Mouse (Mus musculus) c-Kit-positive CD71-positive TER-119-positive erythroid progenitor cells, embryonic 14.5 days (primary cell): ENCODE results near the gene Adprm.
"Not testable (repeated sequence)": the region's sequence is repeated elsewhere in the genome, so short reads cannot be mapped to it uniquely, and the experiment has no call there.

ENCODE experiments used
- DNase-seq: peaks from one replicate; pipeline ENCODE4 v3.0.0-alpha.2; 2013; ENCODE audit warnings: low spot score

Adprm gene

GRCm38 (mm10) chr11:67023191-67023590 lies 29.2 kb downstream of the Adprm start:
- DNase-seq: not testable (repeated sequence)

DNA sequence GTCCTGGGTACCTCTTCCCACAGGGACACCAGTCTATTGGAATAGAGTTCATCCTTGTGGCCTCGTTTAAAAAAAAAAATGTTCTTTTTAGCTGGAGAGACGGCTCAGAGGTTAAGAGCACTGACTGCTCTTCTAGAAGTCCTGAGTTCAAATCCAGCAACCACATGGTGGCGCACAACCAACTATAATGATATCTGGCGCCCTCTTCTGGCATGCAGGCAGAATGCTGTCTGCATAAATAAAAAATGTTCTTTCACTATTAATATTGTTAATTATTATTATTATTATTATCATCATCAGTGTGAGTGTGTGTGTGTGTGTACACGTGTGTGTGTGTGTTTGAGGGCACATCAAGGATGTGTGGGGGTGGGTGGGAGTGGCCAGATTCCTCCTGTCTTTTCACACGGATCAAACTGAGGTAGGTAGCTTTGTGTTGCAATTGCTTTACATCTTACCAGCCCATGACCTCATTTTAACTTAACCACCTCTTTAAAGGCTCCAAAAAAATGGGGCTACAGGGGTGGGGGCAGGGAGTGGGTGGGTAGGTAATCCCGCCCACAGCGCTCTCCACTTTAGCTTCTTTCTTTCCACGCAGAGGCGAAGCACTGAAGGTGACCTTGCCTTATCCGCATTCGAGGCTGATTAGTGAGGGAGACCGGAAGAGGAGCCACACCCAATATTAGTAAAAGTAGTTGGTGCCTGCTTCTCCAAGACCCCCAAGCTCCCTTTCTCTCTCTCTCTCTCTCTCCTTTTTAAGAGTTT lies 29.9 kb downstream of the Adprm start:
- no peak for DNase-seq

GRCm38 (mm10) chr11:67020948-67021347 lies 31.4 kb downstream of the Adprm start:
- DNase-seq: peak; percentile 54

- DNase-seq: no peak
Measured at GRCm38 (mm10) chr11:67019711-67020475, 32.5 kb downstream of the Adprm start.

DNA sequence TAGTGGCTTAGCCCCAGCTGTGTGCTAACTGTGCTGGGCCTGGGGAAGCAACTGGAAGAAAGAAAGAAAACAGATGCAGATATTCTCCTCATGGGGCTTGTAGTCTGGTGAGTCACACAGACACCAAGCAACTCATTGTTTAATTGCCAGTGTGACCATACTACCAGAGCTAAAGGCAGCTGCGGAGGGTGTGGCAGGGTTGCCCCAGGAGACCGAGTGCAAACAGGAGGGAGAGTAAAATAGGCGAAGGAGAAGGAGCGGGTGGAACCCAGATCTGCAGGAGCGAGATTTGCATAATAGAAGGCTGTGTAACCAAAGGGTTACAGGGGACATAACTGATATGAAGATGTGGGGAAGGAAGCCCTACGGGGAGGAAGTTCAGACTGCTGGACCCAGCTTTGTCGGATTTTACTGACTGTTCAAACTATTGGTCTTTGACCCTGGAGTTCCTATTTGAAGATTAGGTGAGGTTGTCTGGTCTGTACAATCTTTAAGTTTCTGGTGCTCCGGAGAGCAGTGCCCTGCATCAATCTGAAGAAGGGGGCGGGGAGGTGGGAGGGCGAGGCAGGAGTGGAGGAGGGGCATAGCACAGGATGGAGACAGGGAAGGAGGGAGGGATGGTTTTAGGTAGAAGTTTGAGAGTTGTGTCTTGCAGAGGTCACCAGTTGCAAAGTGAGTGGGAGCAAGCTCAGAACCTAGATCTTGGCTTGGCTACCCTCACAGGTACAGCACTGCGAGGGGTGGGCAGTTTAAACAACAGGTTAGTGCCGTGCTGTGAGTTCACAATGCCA lies 34.4 kb downstream of the Adprm start:
- DNase-seq: no peak

GRCm38 (mm10) chr11:67011635-67012034 lies 40.8 kb downstream of the Adprm start:
- no peak for DNase-seq

- DNase-seq: no peak
Measured at GRCm38 (mm10) chr11:67010430-67010829, 42.0 kb downstream of the Adprm start.

GRCm38 (mm10) chr11:67008528-67008927 lies 43.9 kb downstream of the Adprm start:
- no peak for DNase-seq

GRCm38 (mm10) chr11:67007961-67008360 lies 44.4 kb downstream of the Adprm start:
- no peak for DNase-seq

- no peak for DNase-seq
Measured at GRCm38 (mm10) chr11:67002911-67003310, 49.5 kb downstream of the Adprm start.

- no peak for DNase-seq
Measured at GRCm38 (mm10) chr11:67001717-67002116, 50.7 kb downstream of the Adprm start.

GRCm38 (mm10) chr11:67000671-67001070 lies 51.7 kb downstream of the Adprm start:
- DNase-seq: no peak

GRCm38 (mm10) chr11:66998467-66999403 lies 53.7 kb downstream of the Adprm start:
- no peak for DNase-seq

DNA sequence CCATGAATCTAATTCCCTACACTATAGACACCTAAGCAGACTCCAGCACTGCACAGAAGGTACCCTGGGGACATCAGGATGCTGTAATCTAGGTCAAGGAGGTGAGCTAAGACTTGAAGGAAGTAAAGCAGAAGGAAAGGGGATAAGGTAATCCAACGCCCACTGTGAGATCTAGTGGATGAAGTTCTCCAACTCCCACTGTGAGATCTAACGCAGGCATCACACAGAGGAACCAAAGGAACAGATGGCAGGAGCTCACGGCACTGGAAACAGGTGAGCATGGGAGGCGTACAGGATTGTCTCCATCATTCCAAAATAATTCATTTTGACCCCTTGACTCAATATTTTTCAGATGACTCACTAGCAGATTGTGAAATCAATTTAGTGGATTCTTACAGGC lies 55.9 kb downstream of the Adprm start:
- DNase-seq: no peak

DNA sequence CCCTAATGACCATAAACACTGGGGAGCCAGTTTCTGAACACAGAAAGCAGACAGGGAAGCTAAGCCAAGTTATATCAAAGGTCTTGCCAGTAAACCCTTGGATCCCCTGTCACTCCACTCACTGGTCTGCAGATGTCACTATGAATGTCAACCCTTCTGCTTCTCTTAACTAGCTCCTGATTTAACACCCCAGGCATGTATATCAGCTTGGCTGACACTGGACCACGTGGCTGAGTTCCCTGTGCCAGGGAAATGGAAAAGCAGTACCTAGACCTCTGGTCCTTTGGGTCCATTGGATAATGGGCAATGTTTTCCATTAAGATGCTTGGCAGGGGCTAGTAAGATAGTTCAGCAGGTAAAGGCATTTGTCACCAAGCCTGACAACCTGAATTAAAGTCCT lies 58.7 kb downstream of the Adprm start:
- no peak for DNase-seq

DNA sequence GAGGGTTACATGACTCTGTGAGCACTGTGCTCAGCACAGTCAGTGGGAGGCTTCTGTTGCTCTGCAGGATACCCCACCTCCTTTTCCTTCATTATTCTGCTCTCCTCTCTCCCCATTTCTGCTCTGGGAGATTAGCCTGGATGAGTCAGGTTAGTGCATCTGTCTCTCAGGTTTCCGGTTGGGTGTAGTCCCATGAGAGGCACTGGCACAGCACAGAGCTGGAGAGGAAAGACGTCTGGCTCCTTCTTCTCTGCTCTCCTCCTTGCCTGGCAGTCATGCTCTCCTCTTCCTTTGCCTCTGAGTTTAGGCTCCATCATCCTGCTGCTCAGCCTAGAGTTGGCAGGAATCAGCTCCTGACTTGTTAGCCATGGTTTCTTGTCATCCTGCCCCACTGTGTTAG lies 60.2 kb downstream of the Adprm start:
- no peak for DNase-seq
